Mouse (Mus musculus): Measurements from ENCODE around the gene Jade2.

DNA sequence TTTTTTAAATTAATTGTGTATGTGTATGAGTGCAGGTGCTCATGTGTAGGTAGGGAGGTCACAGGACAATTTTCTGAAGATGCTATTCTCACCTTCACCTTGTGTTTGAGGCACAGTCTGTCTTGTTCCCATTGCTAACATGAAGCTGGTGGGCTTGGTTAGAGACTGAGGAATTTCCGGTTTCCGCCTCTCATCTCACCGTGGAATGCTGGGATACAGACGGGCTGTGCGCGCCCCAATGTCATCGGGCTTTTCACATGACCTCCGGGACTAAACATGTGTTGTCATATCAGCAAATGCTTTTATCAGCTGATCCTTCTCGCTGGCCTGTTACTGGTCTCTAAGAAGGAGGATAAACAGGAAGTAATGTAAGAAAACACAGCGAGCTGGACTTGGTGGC, 42.2 kb upstream of the Jade2 start:
- TF ChIP-seq GABPA (IDR thresholded peaks at IDR 0.05; ENCODE audit: insufficient replicate concordance, low read depth, low read length) = no peak
- TF ChIP-seq MEF2A (IDR thresholded peaks at IDR 0.05; ENCODE audit: borderline replicate concordance, low read depth, low read length) = no peak
- no peak for TF ChIP-seq TCF12 (IDR thresholded peaks at IDR 0.05; ENCODE audit: low read depth, low read length)
- no peak for TF ChIP-seq RCOR1 (conservative IDR thresholded peaks at IDR 0.05; ENCODE audit: low read depth, low read length)
- no peak for TF ChIP-seq POLR2AphosphoS2 (IDR thresholded peaks at IDR 0.05; ENCODE audit: low read depth, low read length)
- no peak for TF ChIP-seq CTCF (conservative IDR thresholded peaks at IDR 0.05 in 1 of 2, IDR thresholded peaks at IDR 0.05 in 1 of 2; ENCODE audit: low read depth in 2 of 2, low read length in 2 of 2)
- TF ChIP-seq MXI1 (IDR thresholded peaks at IDR 0.05; ENCODE audit: low read depth, low read length) = no peak
- TF ChIP-seq EP300 (IDR thresholded peaks at IDR 0.05; ENCODE audit: low read length) = no peak
- no peak for TF ChIP-seq E2F4 (IDR thresholded peaks at IDR 0.05; ENCODE audit: insufficient replicate concordance, low read depth, low read length)
